ENCODE assay signal across 16 mouse cellular contexts in the genomic region with DNA sequence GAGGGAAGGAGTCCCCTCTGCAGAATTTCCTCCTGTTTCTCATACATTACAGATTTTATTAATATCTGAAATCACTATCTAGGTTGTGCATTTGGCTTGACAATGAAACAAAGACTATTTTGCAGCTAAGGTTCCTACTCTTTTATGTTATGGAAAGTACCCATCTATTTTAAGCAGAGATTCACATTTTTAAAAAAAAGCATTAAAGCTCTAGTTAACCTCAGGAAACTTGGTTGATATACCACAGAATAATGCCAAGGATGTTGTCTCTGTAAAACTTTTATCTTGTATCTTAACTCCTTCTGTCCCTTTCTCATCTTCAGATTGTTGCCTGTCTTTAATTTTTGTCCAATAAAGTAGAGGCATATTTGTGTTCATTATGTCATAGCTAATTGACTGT. TPM values are rescaled to one million over a fixed set of nuclear protein-coding genes. Genes with fewer than 3 reads are reported as not detected.
"Had no signal": no experiment of that assay in that cellular context is flagged by ENCODE, and none has a peak within 500 bp of the region (broad histone marks: within the 10 kb centered on the region; RNA-seq: fewer than 3 reads in every experiment).

No protein-coding gene starts in this region.

- H3K27ac ChIP-seq: liver, embryonic 14.5 days; midbrain, embryonic 10.5 days; midbrain, embryonic 12.5 days; neural tube, embryonic 12.5 days had no signal

- H3K4me3 ChIP-seq: midbrain, embryonic 10.5 days; midbrain, embryonic 12.5 days; myocyte; neural tube, embryonic 12.5 days had no signal

- H3K27me3 ChIP-seq: midbrain, embryonic 12.5 days; neural tube, embryonic 12.5 days had no signal

- H3K36me3 ChIP-seq: midbrain, embryonic 10.5 days; midbrain, embryonic 12.5 days; neural tube, embryonic 12.5 days had no signal

- DNase-seq: lung, adult 18-20 months; lung, embryonic 14.5 days; lung, postnatal 10 days; lung, postnatal 4 days; midbrain, embryonic 14.5 days; right cerebral cortex, postnatal 14 days; right cerebral cortex, postnatal 4 days; thymus, adult 18-20 months; thymus, postnatal 36 days had no signal

- H3K4me1 ChIP-seq: midbrain, embryonic 10.5 days; midbrain, embryonic 12.5 days; neural tube, embryonic 12.5 days had no signal

RNA-seq across cellular contexts. Expression of gene Ms4a4c, which starts 8.8 kb away (rescaled TPM):
- polyA plus RNA-seq: midbrain, embryonic 10.5 days; myocyte; neural tube, embryonic 14.5 days had no signal

RNA-seq across cellular contexts. Expression of gene Ms4a4a, which starts 20.4 kb away (rescaled TPM):
- polyA plus RNA-seq: myocyte; neural tube, embryonic 14.5 days had no signal

RNA-seq across cellular contexts. Expression of gene Ms4a4b, which starts 47.6 kb away (rescaled TPM):
- polyA plus RNA-seq: lung, embryonic 14.5 days; midbrain, embryonic 10.5 days; midbrain, embryonic 12.5 days; midbrain, embryonic 14.5 days; midbrain, embryonic 16.5 days; myocyte; neural tube, embryonic 12.5 days; neural tube, embryonic 14.5 days had no signal

RNA-seq across cellular contexts. Expression of gene Ms4a7, which starts 59.8 kb away (rescaled TPM):
- polyA plus RNA-seq: myocyte had no signal
